Mouse (Mus musculus): ENCODE results near the gene 1700025G04Rik.

Gene 1700025G04Rik

GRCm38 (mm10) chr1:151907014-151907413 is 182.9 kb downstream of the 1700025G04Rik start:
- DNase-seq (ENCODE audit: low spot score in 2 of 2) = no peak

DNA sequence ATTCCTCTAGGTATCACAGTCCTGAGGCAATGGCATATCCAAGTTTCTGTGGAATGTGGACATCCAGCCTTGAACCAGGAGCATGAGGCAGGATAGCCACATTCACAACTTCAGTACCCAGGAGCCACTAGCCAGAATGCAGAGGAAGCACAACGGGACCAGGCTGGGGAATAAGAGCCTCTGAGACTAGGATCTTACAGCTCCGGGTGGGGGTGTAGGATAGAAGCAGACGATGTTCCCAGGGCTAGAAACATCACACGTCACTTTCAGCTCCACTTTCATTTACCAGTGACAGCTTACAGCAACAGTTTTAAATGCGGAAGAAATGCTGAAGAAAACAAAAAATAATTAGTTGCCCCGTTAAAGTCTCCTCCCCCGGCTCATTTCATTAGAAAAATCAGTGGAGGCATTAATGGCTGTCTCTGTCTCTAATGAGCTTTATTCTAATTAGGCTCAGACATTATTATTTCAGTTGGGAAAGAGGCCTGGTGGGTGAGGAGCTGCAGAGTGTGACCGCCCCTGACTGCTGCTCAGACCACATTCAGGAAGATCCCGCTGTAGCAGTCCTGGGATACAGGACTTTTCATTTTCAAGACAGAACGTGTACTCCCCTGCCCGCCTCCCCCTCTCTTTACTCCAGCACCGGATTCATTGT is 189.1 kb downstream of the 1700025G04Rik start:
- DNase-seq (ENCODE audit: low spot score in 2 of 2) = no peak

GRCm38 (mm10) chr1:151899964-151900363 is 190.0 kb downstream of the 1700025G04Rik start:
- no peak for DNase-seq (ENCODE audit: low spot score in 2 of 2)

GRCm38 (mm10) chr1:151895406-151895805 is 194.5 kb downstream of the 1700025G04Rik start:
- no peak for DNase-seq (ENCODE audit: low spot score in 2 of 2)

DNA sequence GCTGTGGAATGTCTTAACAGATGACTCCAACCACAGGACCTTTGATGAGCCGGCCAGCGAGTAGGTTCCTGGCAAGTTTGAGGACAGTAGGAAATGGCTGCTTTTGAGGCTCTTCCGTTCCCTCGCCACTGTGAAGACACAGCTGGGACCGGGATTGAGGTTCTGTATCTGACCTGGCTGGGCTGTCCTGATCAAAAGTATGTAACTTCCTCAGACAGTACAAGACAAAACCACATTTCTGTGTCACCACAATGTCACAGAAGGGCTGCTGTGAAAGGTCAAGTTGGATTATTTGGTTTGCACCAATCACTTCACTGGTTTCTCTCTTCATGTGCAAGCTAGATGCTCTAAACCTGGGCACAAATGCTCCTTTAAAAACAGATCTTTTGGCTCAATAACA is 195.9 kb downstream of the 1700025G04Rik start:
- DNase-seq (ENCODE audit: low spot score in 2 of 2) = no peak

DNA sequence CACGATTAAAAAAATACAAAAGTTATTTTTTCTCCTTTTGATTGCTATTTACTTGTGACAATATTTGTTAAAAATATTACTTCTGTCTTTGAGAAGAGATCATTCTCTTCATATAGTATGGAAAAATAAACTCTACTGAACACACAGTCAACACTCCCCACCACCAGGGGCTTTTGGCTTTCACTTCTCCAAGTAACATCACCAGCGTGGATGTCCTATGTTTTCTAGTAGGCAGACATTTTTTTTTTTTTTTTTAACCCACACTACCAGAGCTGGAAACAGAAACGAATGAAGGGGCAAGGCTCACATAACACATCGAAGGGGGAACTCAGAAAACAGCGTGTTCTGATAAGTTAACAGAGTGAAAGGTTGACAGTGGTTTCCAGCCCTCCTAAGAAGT is 197.9 kb downstream of the 1700025G04Rik start:
- DNase-seq (ENCODE audit: low spot score in 2 of 2) = no peak

- DNase-seq (ENCODE audit: low spot score in 2 of 2) = no peak
Measured at GRCm38 (mm10) chr1:151891194-151891593, 198.7 kb downstream of the 1700025G04Rik start.

GRCm38 (mm10) chr1:151890041-151890621 is 199.8 kb downstream of the 1700025G04Rik start:
- peak in 1 of 2 experiments; percentile 39 for DNase-seq (ENCODE audit: low spot score in 2 of 2)

DNA sequence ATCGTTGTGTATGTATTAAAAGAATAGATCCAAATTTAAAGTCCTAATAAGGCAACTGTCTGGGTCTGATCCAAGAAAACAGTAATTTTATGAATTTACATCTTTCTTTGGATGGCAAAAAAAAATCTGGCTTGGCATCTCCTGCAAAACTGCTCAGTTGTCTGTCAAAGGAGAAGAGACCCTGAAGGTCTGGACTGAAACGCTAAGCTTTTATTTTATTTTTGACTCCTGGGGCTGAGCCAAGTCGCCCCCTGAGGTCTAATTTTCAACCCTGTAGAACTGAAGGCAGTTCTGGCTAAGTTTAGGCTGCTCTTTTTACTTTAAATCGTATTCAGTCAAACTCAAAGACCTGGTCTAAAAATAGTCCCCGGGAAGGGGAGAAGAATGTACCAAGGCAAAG is 202.3 kb downstream of the 1700025G04Rik start:
- no peak for DNase-seq (ENCODE audit: low spot score in 2 of 2)

GRCm38 (mm10) chr1:151887126-151887525 is 202.8 kb downstream of the 1700025G04Rik start:
- no peak for DNase-seq (ENCODE audit: low spot score in 2 of 2)

DNA sequence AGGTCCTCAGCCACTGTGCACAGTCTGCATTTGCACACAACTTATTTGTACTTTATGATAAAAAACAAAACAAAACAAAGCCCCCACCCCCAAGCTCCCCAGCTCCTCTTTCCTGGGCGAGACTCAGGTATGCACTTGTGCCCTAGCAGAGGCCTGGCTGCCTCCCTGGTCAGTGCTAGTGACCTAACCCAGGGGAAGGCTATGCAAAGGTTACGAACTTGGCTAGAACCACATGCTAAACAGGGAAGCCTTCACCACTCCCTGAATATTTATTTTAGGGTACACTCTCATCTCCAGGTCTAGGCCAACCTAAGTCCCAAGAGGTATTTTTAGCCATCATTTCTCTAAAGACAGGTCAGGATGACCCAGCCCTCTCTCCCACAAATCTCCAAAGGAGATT is 203.8 kb downstream of the 1700025G04Rik start:
- no peak for DNase-seq (ENCODE audit: low spot score in 2 of 2)

- DNase-seq (ENCODE audit: low spot score in 2 of 2) = no peak
Measured at GRCm38 (mm10) chr1:151881253-151881652, 208.7 kb downstream of the 1700025G04Rik start.

GRCm38 (mm10) chr1:151880731-151881130 is 209.2 kb downstream of the 1700025G04Rik start:
- DNase-seq (ENCODE audit: low spot score in 2 of 2) = no peak

GRCm38 (mm10) chr1:151879966-151880365 is 210.0 kb downstream of the 1700025G04Rik start:
- DNase-seq (ENCODE audit: low spot score in 2 of 2) = peak in 1 of 2 experiments; percentile 57

GRCm38 (mm10) chr1:151879308-151879850 is 210.5 kb downstream of the 1700025G04Rik start:
- no peak for DNase-seq (ENCODE audit: low spot score in 2 of 2)

DNA sequence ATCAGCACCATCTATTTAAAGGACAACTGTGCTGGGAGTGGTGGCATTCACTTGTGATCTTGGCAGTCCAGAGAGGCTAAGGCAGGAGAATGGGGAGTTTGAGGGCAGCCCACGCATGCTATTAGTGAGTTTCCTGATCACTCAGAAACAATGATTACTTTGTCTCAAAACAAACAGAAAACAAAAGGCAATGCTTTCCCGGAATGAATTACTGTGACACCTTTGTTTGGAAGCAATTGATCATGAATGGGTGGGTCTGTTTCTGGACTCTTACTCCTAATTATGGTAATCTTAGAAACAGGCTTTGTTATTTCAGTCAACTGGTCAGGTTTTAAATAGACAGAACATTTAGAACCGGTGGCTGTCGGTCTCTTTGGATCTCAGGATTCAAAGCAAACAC is 211.5 kb downstream of the 1700025G04Rik start:
- DNase-seq (ENCODE audit: low spot score in 2 of 2) = no peak

DNA sequence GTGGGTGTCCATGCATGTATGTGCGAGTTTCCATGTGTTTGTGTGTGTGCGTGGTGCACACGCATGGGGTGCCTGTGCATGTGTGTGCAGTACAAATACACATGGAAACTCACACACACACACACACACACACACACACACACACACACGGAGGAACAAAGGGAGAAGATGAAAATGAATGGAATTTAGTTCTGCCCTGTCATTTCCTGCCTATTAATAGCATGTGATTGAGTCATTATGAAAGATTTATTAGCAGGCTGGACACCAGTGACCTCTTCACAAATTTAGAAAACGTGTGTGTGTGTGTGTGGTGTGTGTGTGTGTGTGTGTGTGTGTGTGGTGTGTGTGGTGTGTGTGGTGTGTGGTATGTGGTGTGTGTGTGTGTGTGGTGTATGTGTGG is 217.0 kb downstream of the 1700025G04Rik start:
- no peak for DNase-seq (ENCODE audit: low spot score in 2 of 2)

DNA sequence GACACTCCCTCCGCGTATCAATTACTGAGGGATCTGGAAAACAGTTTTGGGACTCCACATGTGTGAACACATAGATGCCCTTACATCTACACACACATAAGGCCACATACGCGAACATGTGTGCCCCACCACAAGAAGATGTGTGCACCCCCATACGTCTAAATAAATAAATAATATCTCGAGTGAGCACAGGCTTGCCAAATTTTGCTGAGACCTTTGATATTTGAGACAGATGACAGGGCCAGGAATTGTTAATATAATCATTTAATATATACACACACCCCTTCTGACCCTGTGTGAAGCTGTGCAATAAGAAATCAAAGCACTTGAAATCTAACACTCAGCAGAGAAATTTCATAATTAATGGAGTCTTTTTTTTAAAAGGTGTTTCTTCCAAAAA is 225.6 kb downstream of the 1700025G04Rik start:
- no peak for DNase-seq (ENCODE audit: low spot score in 2 of 2)

- peak; percentile 46 to 60 for DNase-seq (ENCODE audit: low spot score in 2 of 2)
Measured at GRCm38 (mm10) chr1:151863797-151864147, 226.2 kb downstream of the 1700025G04Rik start.

DNA sequence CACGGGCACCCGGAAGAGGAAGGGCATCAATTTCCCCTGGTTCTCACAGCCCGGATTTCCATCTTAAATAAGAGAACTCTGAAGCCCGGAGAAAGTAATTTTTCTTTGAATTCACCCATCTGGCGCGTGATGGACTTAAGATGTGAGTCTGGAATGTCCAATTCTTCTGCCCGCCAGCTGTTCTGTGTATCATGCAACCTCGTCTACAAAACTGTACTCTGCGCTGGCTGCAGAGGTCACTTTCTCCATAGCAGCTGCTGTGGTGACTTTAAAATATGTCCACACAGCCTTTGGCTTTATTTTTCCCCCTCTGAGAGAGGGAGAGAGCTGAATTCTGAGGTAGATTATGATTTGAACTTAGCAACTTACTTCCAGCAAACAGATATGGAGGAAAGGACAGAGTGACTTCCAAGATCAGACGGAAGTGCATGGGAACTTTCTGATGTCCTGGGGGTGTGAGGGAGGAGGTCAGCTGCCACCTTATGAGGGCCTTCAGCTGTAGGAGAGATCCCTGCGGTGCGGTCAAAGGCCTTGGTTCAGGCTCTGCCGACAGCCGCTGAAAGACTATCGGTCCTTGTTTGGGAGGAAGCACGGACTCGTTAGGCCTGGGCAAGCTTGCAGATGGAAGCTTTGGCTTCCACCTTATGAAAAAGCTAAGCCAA is 226.7 kb downstream of the 1700025G04Rik start:
- DNase-seq (ENCODE audit: low spot score in 2 of 2) = peak in 1 of 2 experiments; percentile 39

GRCm38 (mm10) chr1:151862109-151862508 is 227.8 kb downstream of the 1700025G04Rik start:
- DNase-seq (ENCODE audit: low spot score in 2 of 2) = no peak

GRCm38 (mm10) chr1:151861334-151861995 is 228.5 kb downstream of the 1700025G04Rik start:
- DNase-seq (ENCODE audit: low spot score in 2 of 2) = peak in 1 of 2 experiments; percentile 55
